ENCODE assay signal across 8 mouse cellular contexts in genomic region chr7:24638026-24638856, GRCm38 (mm10). TPM values are rescaled to one million over a fixed set of nuclear protein-coding genes. Genes with fewer than 3 reads are reported as not detected.
A peak's percentile ranks its signal among the peaks of the same experiment; 100 is the strongest.
DNase-seq lines count a peak whose midpoint lies in the region; ATAC-seq and TF ChIP-seq lines count a peak whose summit lies in the region.

No protein-coding gene starts in this region.

- no peak for DNase-seq in spleen, adult 2 months (ENCODE audit: low read depth in 1 of 2, low spot score in 2 of 2)
- no peak for DNase-seq in spleen, postnatal 4 days (ENCODE audit: low spot score in 2 of 2)
- peak; percentile 36 for DNase-seq in embryo, embryonic 11 days
- DNase-seq in lung, postnatal 10 days: peak; percentile 30
- no peak for DNase-seq in gastrocnemius, postnatal 25 days
- DNase-seq in spleen, adult 12 weeks (ENCODE audit: low spot score): no peak

- WGBS in spleen, adult 2 months: 4% methylated on average over 35 of the region's 35 CpGs
- WGBS in intestine, embryonic 15.5 days: 2% methylated on average over 35 of the region's 35 CpGs
- WGBS in stomach, embryonic 16.5 days: 2% methylated on average over 35 of the region's 35 CpGs

- no peak for TF ChIP-seq POLR2A in spleen, adult 2 months (IDR thresholded peaks at IDR 0.05; ENCODE audit: low read depth, low read length)

- TF ChIP-seq CTCF in spleen, adult 2 months (IDR thresholded peaks at IDR 0.05; ENCODE audit: extremely low read depth, insufficient read depth, insufficient read length, insufficient replicate concordance): no peak

- peak overlapping the region; percentile 85 for H3K4me2 ChIP-seq in intestine, embryonic 15.5 days (replicated peaks)
- peak overlapping the region; percentile 94 for H3K4me2 ChIP-seq in stomach, embryonic 16.5 days (ENCODE audit: low read depth, low read length)

- H3K4me3 ChIP-seq in spleen, adult 2 months (ENCODE audit: extremely low read depth, insufficient read depth, insufficient read length): peak overlapping the region; percentile 51
- peak overlapping the region; percentile 40 for H3K4me3 ChIP-seq in intestine, embryonic 15.5 days (replicated peaks)
- peak overlapping the region; percentile 48 for H3K4me3 ChIP-seq in stomach, embryonic 16.5 days (replicated peaks; ENCODE audit: low read length)

- H3K9me3 ChIP-seq in intestine, embryonic 15.5 days: no peaks in the 10 kb centered on the region
- H3K9me3 ChIP-seq in stomach, embryonic 16.5 days (replicated peaks; ENCODE audit: control insufficient read depth, low read length): no peaks in the 10 kb centered on the region

- peaks cover 1% of the 10 kb centered on the region; the same call in 1 of the 2 replicates for H3K27me3 ChIP-seq in spleen, adult 2 months (ENCODE audit: control insufficient read depth, insufficient read depth, low read length)
- peaks cover 46% of the 10 kb centered on the region for H3K27me3 ChIP-seq in intestine, embryonic 15.5 days (replicated peaks)
- peaks cover 47% of the 10 kb centered on the region for H3K27me3 ChIP-seq in stomach, embryonic 16.5 days (ENCODE audit: control insufficient read depth, insufficient read depth, low read length)

- H3K36me3 ChIP-seq in spleen, adult 2 months (ENCODE audit: control insufficient read depth, insufficient read depth, low read length): no peaks in the 10 kb centered on the region
- no peaks in the 10 kb centered on the region for H3K36me3 ChIP-seq in intestine, embryonic 15.5 days
- H3K36me3 ChIP-seq in stomach, embryonic 16.5 days (ENCODE audit: control insufficient read depth, insufficient read depth, low read length): no peaks in the 10 kb centered on the region

- no peaks in the 10 kb centered on the region for H3K4me1 ChIP-seq in spleen, adult 2 months (ENCODE audit: control insufficient read depth, insufficient read depth, insufficient read length)
- peaks cover 13% of the 10 kb centered on the region; the same call in 1 of the 2 replicates for H3K4me1 ChIP-seq in intestine, embryonic 15.5 days (replicated peaks)
- H3K4me1 ChIP-seq in stomach, embryonic 16.5 days (ENCODE audit: control insufficient read depth, insufficient read depth, low read length): peaks cover 8% of the 10 kb centered on the region

- no peak overlapping the region for H3K27ac ChIP-seq in spleen, adult 2 months (ENCODE audit: insufficient read depth, low read length)
- H3K27ac ChIP-seq in intestine, embryonic 15.5 days: no peak overlapping the region
- H3K27ac ChIP-seq in stomach, embryonic 16.5 days (ENCODE audit: low read length): no peak overlapping the region

- peak; percentile 58 for ATAC-seq in intestine, embryonic 15.5 days
- ATAC-seq in stomach, embryonic 16.5 days (ENCODE audit: insufficient read depth, low FRiP score): peak; percentile 16

- peak overlapping the region; percentile 40 for H3K9ac ChIP-seq in intestine, embryonic 15.5 days
- H3K9ac ChIP-seq in stomach, embryonic 16.5 days (ENCODE audit: low read length): peak overlapping the region; percentile 63

RNA-seq across cellular contexts. Expression of gene Lypd3, which starts 1.9 kb away (rescaled TPM):
- not detected in 2 replicates for polyA plus RNA-seq in spleen, adult 2 months (2012; rRNA removed)
- polyA plus RNA-seq in intestine, embryonic 15.5 days (2015; fragmentation: Nextera tagmentation; extraction: Ambion mirVana): 0.44 and 0.64 TPM in 2 replicates
- 95.4 and 131 TPM in 2 replicates for polyA plus RNA-seq in stomach, embryonic 16.5 days (2015; fragmentation: Nextera tagmentation; extraction: Ambion mirVana)
- total RNA-seq in gastrocnemius, postnatal 25 days (2021): not detected

RNA-seq across cellular contexts. Expression of gene Phldb3, which starts 27.7 kb away (rescaled TPM):
- 5.2 and 7.6 TPM in 2 replicates for polyA plus RNA-seq in spleen, adult 2 months (2012; rRNA removed)
- 0.35 and 0.39 TPM in 2 replicates for polyA plus RNA-seq in intestine, embryonic 15.5 days (2015; fragmentation: Nextera tagmentation; extraction: Ambion mirVana)
- 0.70 and 0.72 TPM in 2 replicates for polyA plus RNA-seq in stomach, embryonic 16.5 days (2015; fragmentation: Nextera tagmentation; extraction: Ambion mirVana)
- total RNA-seq in gastrocnemius, postnatal 25 days (2021): under 1 TPM; 0.59 to 0.70 TPM

RNA-seq across cellular contexts. Expression of gene Tex101, which starts 38.2 kb away (rescaled TPM):
- not detected in 2 replicates for polyA plus RNA-seq in spleen, adult 2 months (2012; rRNA removed)
- 0.14 and 0.15 TPM in 2 replicates for polyA plus RNA-seq in intestine, embryonic 15.5 days (2015; fragmentation: Nextera tagmentation; extraction: Ambion mirVana)
- polyA plus RNA-seq in stomach, embryonic 16.5 days (2015; fragmentation: Nextera tagmentation; extraction: Ambion mirVana): not detected in 2 replicates
- not detected for total RNA-seq in gastrocnemius, postnatal 25 days (2021)

RNA-seq across cellular contexts. Expression of gene Zfp575, which starts 50.8 kb away (rescaled TPM):
- 0.29 and 0.61 TPM in 2 replicates for polyA plus RNA-seq in spleen, adult 2 months (2012; rRNA removed)
- polyA plus RNA-seq in intestine, embryonic 15.5 days (2015; fragmentation: Nextera tagmentation; extraction: Ambion mirVana): 3.2 and 3.6 TPM in 2 replicates
- polyA plus RNA-seq in stomach, embryonic 16.5 days (2015; fragmentation: Nextera tagmentation; extraction: Ambion mirVana): 3.5 and 4.0 TPM in 2 replicates
- total RNA-seq in gastrocnemius, postnatal 25 days (2021): under 1 TPM in 1 of 2 experiments, not detected in 1; 0.13 TPM

RNA-seq across cellular contexts. Expression of gene Ethe1, which starts 50.9 kb away (rescaled TPM):
- 23.2 and 27.3 TPM in 2 replicates for polyA plus RNA-seq in spleen, adult 2 months (2012; rRNA removed)
- 35.7 and 36.7 TPM in 2 replicates for polyA plus RNA-seq in intestine, embryonic 15.5 days (2015; fragmentation: Nextera tagmentation; extraction: Ambion mirVana)
- polyA plus RNA-seq in stomach, embryonic 16.5 days (2015; fragmentation: Nextera tagmentation; extraction: Ambion mirVana): 35.6 and 43.4 TPM in 2 replicates
- 10 to 100 TPM; 21.6 to 25.9 TPM for total RNA-seq in gastrocnemius, postnatal 25 days (2021)

Comparison
In these comparisons a context has a peak if more than half of its experiments do, and no peak if none do; other contexts are left out.
1. DNase-seq: peak in embryo, embryonic 11 days (single experiment) and lung, postnatal 10 days (single experiment); none in spleen, adult 2 months (0 of 2), spleen, postnatal 4 days (0 of 2), gastrocnemius, postnatal 25 days (single experiment) and spleen, adult 12 weeks (single experiment).
2. RNA of gene Lypd3, which starts 1.9 kb away (polyA plus RNA-seq): 95.4 to 131 TPM in stomach, embryonic 16.5 days; 0.44 to 0.64 TPM in intestine, embryonic 15.5 days and not detected in spleen, adult 2 months; every median in the first group is over 10 times any median in the second.
3. Peak in every context shown above with its lines, with median percentiles within 50 percentile points of each other: H3K4me3 ChIP-seq.